Mouse (Mus musculus) retina, embryonic 14.5 days (tissue): ENCODE data around the gene BC051142.

Source experiments
- DNase-seq: peaks from one replicate; pipeline ENCODE4 v3.0.0-alpha.2; 2015; ENCODE audit warnings: low spot score

BC051142 gene

DNA sequence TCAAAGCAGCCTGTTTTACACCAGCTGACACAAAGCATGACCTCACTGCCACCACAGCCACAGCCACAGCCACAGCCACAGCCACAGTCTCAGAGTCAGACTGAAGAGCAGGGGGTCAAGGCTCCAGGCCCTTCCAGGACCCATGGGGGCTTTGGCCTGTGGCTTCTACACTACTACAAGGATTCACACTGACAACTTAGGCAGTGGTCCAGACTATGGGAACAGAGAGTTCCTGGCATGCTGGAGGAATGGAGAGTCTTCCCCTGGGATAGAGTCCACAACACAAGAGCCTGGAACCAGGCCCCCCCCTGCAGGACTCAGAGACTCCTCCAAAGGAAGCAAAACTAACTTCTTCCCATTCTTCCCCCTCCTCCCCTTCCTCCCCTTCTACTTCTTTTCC, 109.0 kb downstream of the BC051142 start:
- no peak for DNase-seq
